Mouse (Mus musculus): ENCODE data around the gene Ifnar2. TPM values are rescaled to one million over a fixed set of nuclear protein-coding genes. Genes with fewer than 3 reads are reported as not detected.

The Ifnar2 gene
- polyA plus RNA-seq, 1 experiment from 2014 or later = 45.7 TPM

DNA sequence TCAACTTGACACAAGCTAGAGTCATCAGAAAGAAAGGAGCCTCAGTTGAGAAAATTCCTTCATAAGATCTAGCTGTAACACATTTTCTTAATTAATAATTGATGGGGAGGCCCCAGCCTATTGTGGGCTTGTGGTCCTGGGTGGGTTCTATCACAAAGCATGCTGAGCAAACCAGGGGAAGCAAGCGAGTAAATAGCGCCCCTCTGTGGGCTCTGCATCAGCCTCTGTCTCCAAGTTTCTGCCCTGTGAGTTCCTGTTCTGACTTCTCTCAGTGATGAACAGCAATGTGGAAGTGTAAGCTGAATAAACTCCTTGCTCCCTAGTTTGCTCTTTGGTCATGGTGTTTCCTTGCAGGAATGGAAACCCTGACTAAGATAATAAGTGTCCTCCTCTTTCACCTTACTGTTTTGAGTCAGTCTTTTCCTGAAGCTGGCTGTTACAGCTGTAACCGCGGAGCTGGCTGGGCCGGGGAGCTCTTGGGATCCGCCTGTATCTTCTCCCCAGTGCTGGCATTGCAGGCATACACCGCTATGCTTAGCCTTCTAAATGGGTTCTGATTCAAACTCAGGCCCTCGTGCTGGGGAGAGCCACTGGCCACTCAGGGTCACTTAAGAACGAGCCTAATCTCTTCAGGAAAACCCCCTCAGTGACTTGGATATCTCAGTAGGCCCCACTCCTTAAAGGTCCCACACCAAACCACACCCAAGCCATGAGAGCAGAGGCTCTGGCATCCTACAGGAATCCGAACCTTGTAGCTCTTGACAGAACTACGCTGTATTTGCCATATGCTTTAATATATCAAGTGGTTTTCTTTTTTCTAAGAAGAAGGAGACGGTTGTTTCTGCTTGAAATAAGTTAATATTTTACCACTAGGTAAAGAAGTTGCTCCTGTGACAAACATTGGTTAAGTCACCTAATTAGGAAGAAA lies 77.8 kb downstream of the Ifnar2 start:
- H3K27ac ChIP-seq (ENCODE audit: low read length) = no peak overlapping the region
- H3K9ac ChIP-seq (ENCODE audit: low read depth, low read length) = no peak overlapping the region
- no peaks in the 10 kb centered on the region for H3K27me3 ChIP-seq (replicated peaks; ENCODE audit: control insufficient read depth, insufficient read depth, low read length)
- 78% methylated on average over 12 of the region's 12 CpGs for WGBS
- H3K4me3 ChIP-seq (ENCODE audit: low read length) = no peak overlapping the region
- H3K9me3 ChIP-seq (ENCODE audit: control insufficient read depth, low read length) = no peaks in the 10 kb centered on the region
- H3K4me2 ChIP-seq (ENCODE audit: low read depth, low read length) = no peak overlapping the region
- H3K36me3 ChIP-seq (ENCODE audit: control insufficient read depth, insufficient read depth, low read length) = no peaks in the 10 kb centered on the region
- no peak for ATAC-seq
- 0 out of 2 replicates have a peak, but pooled peaks cover 4% of the 10 kb centered on the region for H3K4me1 ChIP-seq (ENCODE audit: control insufficient read depth, insufficient read depth, low read length)

DNA sequence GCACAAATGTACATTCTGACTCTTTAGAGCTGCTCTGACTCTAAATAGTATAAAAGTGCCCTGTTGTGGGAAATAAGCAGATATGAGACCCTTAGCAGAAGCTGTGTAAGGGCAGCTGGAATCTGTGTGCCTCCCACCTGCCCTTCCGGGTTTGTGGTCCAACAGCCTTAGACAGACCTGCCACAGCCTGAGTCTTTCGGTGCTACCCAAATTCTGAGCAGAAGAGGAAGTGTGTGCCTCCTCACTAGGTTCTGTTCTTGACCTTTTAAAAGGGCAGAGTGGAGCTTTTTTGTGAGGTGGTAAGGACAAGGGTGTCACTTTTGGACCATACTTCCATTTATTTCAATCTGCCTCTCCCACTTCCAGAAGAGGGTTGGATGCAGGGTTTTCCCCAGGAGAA lies 79.4 kb downstream of the Ifnar2 start:
- no peaks in the 10 kb centered on the region for H3K9me3 ChIP-seq (ENCODE audit: control insufficient read depth, low read length)
- 0 out of 2 replicates have a peak, but pooled peaks cover 2% of the 10 kb centered on the region for H3K4me1 ChIP-seq (ENCODE audit: control insufficient read depth, insufficient read depth, low read length)
- H3K27ac ChIP-seq (ENCODE audit: low read length) = no peak overlapping the region; the same call in 1 of the 2 replicates
- ATAC-seq = no peak
- WGBS = 70% methylated on average over 2 of the region's 2 CpGs
- no peaks in the 10 kb centered on the region for H3K36me3 ChIP-seq (ENCODE audit: control insufficient read depth, insufficient read depth, low read length)
- no peak overlapping the region for H3K9ac ChIP-seq (ENCODE audit: low read depth, low read length)
- H3K4me3 ChIP-seq (ENCODE audit: low read length) = no peak overlapping the region
- H3K27me3 ChIP-seq (replicated peaks; ENCODE audit: control insufficient read depth, insufficient read depth, low read length) = no peaks in the 10 kb centered on the region
- H3K4me2 ChIP-seq (ENCODE audit: low read depth, low read length) = no peak overlapping the region

GRCm38 (mm10) chr16:91452363-91452896 lies 79.8 kb downstream of the Ifnar2 start:
- H3K9ac ChIP-seq (ENCODE audit: low read depth, low read length) = no peak overlapping the region
- H3K27ac ChIP-seq (ENCODE audit: low read length) = no peak overlapping the region; the same call in 1 of the 2 replicates
- no peak overlapping the region for H3K4me2 ChIP-seq (ENCODE audit: low read depth, low read length)
- ATAC-seq = 0 out of 2 replicates have a peak, but pooled peaks have one; percentile 33
- H3K27me3 ChIP-seq (replicated peaks; ENCODE audit: control insufficient read depth, insufficient read depth, low read length) = no peaks in the 10 kb centered on the region
- no peak overlapping the region for H3K4me3 ChIP-seq (ENCODE audit: low read length)
- H3K4me1 ChIP-seq (ENCODE audit: control insufficient read depth, insufficient read depth, low read length) = no peaks in the 10 kb centered on the region
- H3K36me3 ChIP-seq (ENCODE audit: control insufficient read depth, insufficient read depth, low read length) = no peaks in the 10 kb centered on the region
- H3K9me3 ChIP-seq (ENCODE audit: control insufficient read depth, low read length) = no peaks in the 10 kb centered on the region
- 41% methylated on average over 6 of the region's 6 CpGs for WGBS

Other genes with a start within 250 kb of the Ifnar2 start
- gene Olig2, start 147.3 kb upstream of the Ifnar2 start, polyA plus RNA-seq (2015; fragmentation: Nextera tagmentation; extraction: Ambion mirVana) = not detected in 2 replicates
- not detected in 2 replicates for gene Olig1, start 103.0 kb upstream of the Ifnar2 start, polyA plus RNA-seq (2015; fragmentation: Nextera tagmentation; extraction: Ambion mirVana)
- gene Gm21970, start 18.9 kb downstream of the Ifnar2 start, polyA plus RNA-seq (2015; fragmentation: Nextera tagmentation; extraction: Ambion mirVana) = not detected in 2 replicates
- gene Il10rb, start 33.4 kb downstream of the Ifnar2 start, polyA plus RNA-seq (2015; fragmentation: Nextera tagmentation; extraction: Ambion mirVana) = 103 and 120 TPM in 2 replicates
- gene Ifnar1, start 112.5 kb downstream of the Ifnar2 start, polyA plus RNA-seq (2015; fragmentation: Nextera tagmentation; extraction: Ambion mirVana) = 39.4 and 39.5 TPM in 2 replicates
- gene Ifngr2, start 174.3 kb downstream of the Ifnar2 start, polyA plus RNA-seq (2015; fragmentation: Nextera tagmentation; extraction: Ambion mirVana) = 116 and 117 TPM in 2 replicates
- 33.8 and 34.3 TPM in 2 replicates for gene Tmem50b, start 225.0 kb downstream of the Ifnar2 start, polyA plus RNA-seq (2015; fragmentation: Nextera tagmentation; extraction: Ambion mirVana)
- gene Dnajc28, start 246.2 kb downstream of the Ifnar2 start, polyA plus RNA-seq (2015; fragmentation: Nextera tagmentation; extraction: Ambion mirVana) = 2.8 TPM in 2 replicates

All from intestine, embryonic 16.5 days (tissue).